Mouse (Mus musculus) neural tube, embryonic 13.5 days (tissue): ENCODE data around the gene Mfsd12. TPM values are rescaled to one million over a fixed set of nuclear protein-coding genes. Genes with fewer than 3 reads are reported as not detected.

Source experiments
- ATAC-seq: fragments of 200-750 bp; cut with Nextera tagmentation; 2 replicates; pipeline ENCODE4 v1.8.0; 2017; ENCODE audit warnings: low read depth, mild to moderate bottlenecking, moderate TSS enrichment, moderate library complexity
- H3K27ac ChIP-seq: fragments of 300-500 bp; sonication (generic); replicated peaks from 2 replicates; pipeline ENCODE4 v1.5.1; 2015; ENCODE audit warnings: moderate library complexity, mild to moderate bottlenecking, inconsistent platforms
- H3K27me3 ChIP-seq: fragments of 300-500 bp; sonication (generic); 2 replicates; pipeline ENCODE4 v1.6.1; 2015; ENCODE audit warnings: mild to moderate bottlenecking, inconsistent platforms
- H3K36me3 ChIP-seq: fragments of 300-500 bp; sonication (generic); 2 replicates; pipeline ENCODE4 v1.6.1; 2015; ENCODE audit warnings: mild to moderate bottlenecking, inconsistent platforms
- H3K4me1 ChIP-seq: fragments of 300-500 bp; sonication (generic); replicated peaks from 2 replicates; pipeline ENCODE4 v1.6.1; 2015; ENCODE audit warnings: inconsistent platforms
- H3K4me2 ChIP-seq: fragments of 300-500 bp; sonication (generic); 2 replicates; pipeline ENCODE4 v1.6.1; 2015; ENCODE audit warnings: inconsistent platforms, mild to moderate bottlenecking, moderate library complexity
- H3K4me3 ChIP-seq: fragments of 300-500 bp; sonication (generic); 2 replicates; pipeline ENCODE4 v1.5.1; 2015; ENCODE audit warnings: mild to moderate bottlenecking, inconsistent platforms
- H3K9ac ChIP-seq: fragments of 300-500 bp; sonication (generic); 2 replicates; pipeline ENCODE4 v1.6.1; 2015; ENCODE audit warnings: moderate library complexity, mild to moderate bottlenecking, inconsistent platforms
- H3K9me3 ChIP-seq: fragments of 300-500 bp; sonication (generic); 2 replicates; pipeline ENCODE4 v1.6.1; 2016; ENCODE audit warnings: inconsistent platforms
- WGBS: fragments of 180-500 bp; shearing (Covaris S2); methylation state at CpG from one replicate; pipeline ENCODE4 v1.1.7; 2015; 5-methylcytosine and 5-hydroxymethylcytosine counted together
- polyA plus RNA-seq: library from polyadenylated mRNA; unstranded; fragments of >200 nt; fragmentation: Nextera tagmentation; extraction: Ambion mirVana; gene quantifications from 2 replicates; pipeline ENCODE4 v1.2.1, GENCODE M21; 2015

The Mfsd12 gene
- 16.5 and 17.8 TPM in 2 replicates for polyA plus RNA-seq

GRCm38 (mm10) chr10:81356991-81357844 lies at the start of gene Mfsd12:
Gene Mfsd12 (plus strand): TSS chr10:81357491.
- peak; percentile 92 for ATAC-seq
- Histone ChIP-seq H3K9me3 (no peaks in the 10 kb centered on the region), H3K4me1 (peaks cover 47% of the 10 kb centered on the region), H3K4me2 (peak within 1 kb of the TSS; percentile 96), H3K9ac (peak within 1 kb of the TSS; percentile 90), H3K27ac (peak within 1 kb of the TSS; percentile 54; the same call in 1 of the 2 replicates), H3K36me3 (peaks cover 14% of the 10 kb centered on the region), H3K27me3 (peaks cover 9% of the 10 kb centered on the region), H3K4me3 (peak within 1 kb of the TSS; percentile 79)
- 2% methylated on average over 78 of the region's 79 CpGs for WGBS

- H3K9ac ChIP-seq = no peak overlapping the region
- no peak overlapping the region for H3K27ac ChIP-seq
- ATAC-seq = no peak
- H3K4me3 ChIP-seq = no peak overlapping the region
- H3K36me3 ChIP-seq = peaks cover 91% of the 10 kb centered on the region
- no peaks in the 10 kb centered on the region for H3K9me3 ChIP-seq
- no peak overlapping the region for H3K4me2 ChIP-seq
- 88% methylated on average over 5 of the region's 5 CpGs for WGBS
- H3K27me3 ChIP-seq = no peaks in the 10 kb centered on the region
- no peaks in the 10 kb centered on the region for H3K4me1 ChIP-seq
Observed at GRCm38 (mm10) chr10:81309571-81309970, 47.7 kb upstream of the Mfsd12 start.

- no peak for ATAC-seq
- no peak overlapping the region for H3K4me2 ChIP-seq
- 93% methylated on average over 13 of the region's 13 CpGs for WGBS
Observed at GRCm38 (mm10) chr10:81313581-81313980, 43.7 kb upstream of the Mfsd12 start.

GRCm38 (mm10) chr10:81314201-81314600 lies 43.1 kb upstream of the Mfsd12 start:
- Histone ChIP-seq H3K27ac (no peak overlapping the region), H3K4me1 (peaks cover 15% of the 10 kb centered on the region), H3K9ac (no peak overlapping the region), H3K36me3 (peaks cover 95% of the 10 kb centered on the region), H3K9me3 (no peaks in the 10 kb centered on the region), H3K27me3 (no peaks in the 10 kb centered on the region), H3K4me3 (no peak overlapping the region), H3K4me2 (no peak overlapping the region)
- WGBS = 86% methylated on average over 7 of the region's 7 CpGs
- no peak for ATAC-seq

More at GRCm38 (mm10) chr10:81313581-81313980, 43.7 kb upstream of the Mfsd12 start:
- Histone ChIP-seq H3K27ac (no peak overlapping the region), H3K27me3 (no peaks in the 10 kb centered on the region), H3K36me3 (peaks cover 98% of the 10 kb centered on the region), H3K9me3 (no peaks in the 10 kb centered on the region), H3K4me1 (peaks cover 9% of the 10 kb centered on the region; the same call in 1 of the 2 replicates), H3K4me3 (no peak overlapping the region), H3K9ac (no peak overlapping the region)

- H3K9ac ChIP-seq = no peak overlapping the region
- no peak overlapping the region for H3K27ac ChIP-seq
- ATAC-seq = no peak
- no peaks in the 10 kb centered on the region for H3K9me3 ChIP-seq
- peaks cover 81% of the 10 kb centered on the region for H3K36me3 ChIP-seq
- no peak overlapping the region for H3K4me3 ChIP-seq
- no peaks in the 10 kb centered on the region for H3K27me3 ChIP-seq
- WGBS = 91% methylated on average over 16 of the region's 16 CpGs
- peaks cover 24% of the 10 kb centered on the region for H3K4me1 ChIP-seq
- no peak overlapping the region for H3K4me2 ChIP-seq
Observed at GRCm38 (mm10) chr10:81315587-81315986, 41.7 kb upstream of the Mfsd12 start.

- ATAC-seq = no peak
- 0 out of 2 replicates have a peak overlapping the region, but pooled peaks have one; percentile 9 for H3K4me3 ChIP-seq
Observed at GRCm38 (mm10) chr10:81316338-81317060, 40.8 kb upstream of the Mfsd12 start.

GRCm38 (mm10) chr10:81317273-81317672 lies 40.0 kb upstream of the Mfsd12 start:
- no peaks in the 10 kb centered on the region for H3K9me3 ChIP-seq
- peaks cover 33% of the 10 kb centered on the region for H3K4me1 ChIP-seq
- H3K36me3 ChIP-seq = peaks cover 66% of the 10 kb centered on the region
- H3K4me2 ChIP-seq = peak overlapping the region; percentile 27; the same call in 1 of the 2 replicates
- 0 out of 2 replicates have a peak overlapping the region, but pooled peaks have one; percentile 1 for H3K9ac ChIP-seq
- 13% methylated on average over 20 of the region's 20 CpGs for WGBS
- ATAC-seq = no peak
- no peak overlapping the region for H3K27ac ChIP-seq
- 0 out of 2 replicates have a peak overlapping the region, but pooled peaks have one; percentile 9 for H3K4me3 ChIP-seq
- no peaks in the 10 kb centered on the region for H3K27me3 ChIP-seq

More at GRCm38 (mm10) chr10:81316338-81317060, 40.8 kb upstream of the Mfsd12 start:
- no peaks in the 10 kb centered on the region for H3K27me3 ChIP-seq
- peaks cover 72% of the 10 kb centered on the region for H3K36me3 ChIP-seq
- WGBS = 49% methylated on average over 16 of the region's 16 CpGs
- peaks cover 25% of the 10 kb centered on the region for H3K4me1 ChIP-seq
- 0 out of 2 replicates have a peak overlapping the region, but pooled peaks have one; percentile 1 for H3K9ac ChIP-seq
- H3K27ac ChIP-seq = no peak overlapping the region
- peak overlapping the region; percentile 27; the same call in 1 of the 2 replicates for H3K4me2 ChIP-seq
- H3K9me3 ChIP-seq = no peaks in the 10 kb centered on the region

GRCm38 (mm10) chr10:81318589-81319329 lies 38.5 kb upstream of the Mfsd12 start:
- H3K4me1 ChIP-seq = peaks cover 37% of the 10 kb centered on the region
- peak overlapping the region; percentile 90; the same call in 1 of the 2 replicates for H3K4me3 ChIP-seq
- no peaks in the 10 kb centered on the region for H3K27me3 ChIP-seq
- ATAC-seq = no peak
- no peaks in the 10 kb centered on the region for H3K9me3 ChIP-seq
- H3K27ac ChIP-seq = 0 out of 2 replicates have a peak overlapping the region, but pooled peaks have one; percentile 89
- H3K4me2 ChIP-seq = peak overlapping the region; percentile 87; the same call in 1 of the 2 replicates
- WGBS = 88% methylated on average over 13 of the region's 13 CpGs
- peaks cover 66% of the 10 kb centered on the region for H3K36me3 ChIP-seq
- peak overlapping the region; percentile 53 for H3K9ac ChIP-seq

- Histone ChIP-seq H3K9me3 (no peaks in the 10 kb centered on the region), H3K9ac (peak overlapping the region; percentile 53), H3K4me2 (peak overlapping the region; percentile 87), H3K36me3 (peaks cover 66% of the 10 kb centered on the region), H3K4me1 (peaks cover 37% of the 10 kb centered on the region), H3K4me3 (peak overlapping the region; percentile 90), H3K27ac (peak overlapping the region; percentile 89), H3K27me3 (no peaks in the 10 kb centered on the region)
- WGBS = 33% methylated on average over 8 of the region's 8 CpGs
- no peak for ATAC-seq
Observed at GRCm38 (mm10) chr10:81319330-81319699, 38.0 kb upstream of the Mfsd12 start.

- H3K4me1 ChIP-seq = peaks cover 37% of the 10 kb centered on the region
- WGBS = under 1% methylated on average over 38 of the region's 38 CpGs
Observed at GRCm38 (mm10) chr10:81319741-81320549, 37.3 kb upstream of the Mfsd12 start.

More at GRCm38 (mm10) chr10:81319741-81320549, 37.3 kb upstream of the Mfsd12 start:
- H3K4me3 ChIP-seq = peak overlapping the region; percentile 90
- H3K36me3 ChIP-seq = peaks cover 66% of the 10 kb centered on the region
- H3K9ac ChIP-seq = peak overlapping the region; percentile 53
- H3K4me2 ChIP-seq = peak overlapping the region; percentile 87
- no peaks in the 10 kb centered on the region for H3K9me3 ChIP-seq
- H3K27me3 ChIP-seq = no peaks in the 10 kb centered on the region
- ATAC-seq = peak; percentile 44
- peak overlapping the region; percentile 89 for H3K27ac ChIP-seq
